Mouse (Mus musculus): Measurements from ENCODE around the gene Serpina6.

GRCm38 (mm10) chr12:103600364-103600763 lies 56.6 kb downstream of the Serpina6 start:
- TF ChIP-seq TCF12 (IDR thresholded peaks at IDR 0.05; ENCODE audit: insufficient read depth, poor library complexity, severe bottlenecking) (no peak), MYOG (IDR thresholded peaks at IDR 0.05; ENCODE audit: control insufficient read depth in 1 of 3, insufficient read depth in 1 of 3, insufficient read length in 2 of 3, low read depth in 2 of 3) (no peak), POLR2A (IDR thresholded peaks at IDR 0.05; ENCODE audit: insufficient read length, low read depth) (no peak), E2F4 (IDR thresholded peaks at IDR 0.05; ENCODE audit: insufficient read depth) (no peak), POLR2AphosphoS2 (IDR thresholded peaks at IDR 0.05; ENCODE audit: insufficient read length, low read depth) (no peak), USF1 (IDR thresholded peaks at IDR 0.05; ENCODE audit: low read depth) (no peak)
